Mouse (Mus musculus): ENCODE measurements around the gene Tmem139. TPM values are rescaled to one million over a fixed set of nuclear protein-coding genes. Genes with fewer than 3 reads are reported as not detected.

The Tmem139 gene
- polyA plus RNA-seq, 1 experiment: not detected

GRCm38 (mm10) chr6:42270817-42271216 is 9.0 kb downstream of the Tmem139 start:
- Histone ChIP-seq H3K4me1 (ENCODE audit: control insufficient read depth, insufficient read depth, low read length) (no peaks in the 10 kb centered on the region), H3K4me3 (ENCODE audit: insufficient read depth, low read length) (no peak overlapping the region), H3K27ac (ENCODE audit: insufficient read depth, low read length) (no peak overlapping the region)
- TF ChIP-seq CTCF (IDR thresholded peaks at IDR 0.05; ENCODE audit: borderline replicate concordance, insufficient read depth, low read length): no peak
- no peak for TF ChIP-seq POLR2A (IDR thresholded peaks at IDR 0.05; ENCODE audit: low read depth, low read length)

GRCm38 (mm10) chr6:42276151-42276550 is 14.4 kb downstream of the Tmem139 start:
- no peak for TF ChIP-seq POLR2A (IDR thresholded peaks at IDR 0.05; ENCODE audit: low read depth, low read length)
- TF ChIP-seq CTCF (IDR thresholded peaks at IDR 0.05; ENCODE audit: borderline replicate concordance, insufficient read depth, low read length): no peak
- Histone ChIP-seq H3K4me1 (ENCODE audit: control insufficient read depth, insufficient read depth, low read length) (no peaks in the 10 kb centered on the region), H3K4me3 (ENCODE audit: insufficient read depth, low read length) (no peak overlapping the region), H3K27ac (ENCODE audit: insufficient read depth, low read length) (no peak overlapping the region)

- no peak overlapping the region for H3K4me3 ChIP-seq (ENCODE audit: insufficient read depth, low read length)
- TF ChIP-seq CTCF (IDR thresholded peaks at IDR 0.05; ENCODE audit: borderline replicate concordance, insufficient read depth, low read length) (no peak), POLR2A (IDR thresholded peaks at IDR 0.05; ENCODE audit: low read depth, low read length) (no peak)
- no peak overlapping the region for H3K27ac ChIP-seq (ENCODE audit: insufficient read depth, low read length)
- no peaks in the 10 kb centered on the region for H3K4me1 ChIP-seq (ENCODE audit: control insufficient read depth, insufficient read depth, low read length)
Observed at GRCm38 (mm10) chr6:42282865-42283528, 21.2 kb downstream of the Tmem139 start.

GRCm38 (mm10) chr6:42286448-42286847 is 24.7 kb downstream of the Tmem139 start, which contains the start of gene Clcn1:
Clcn1 (plus strand) TSS chr6:42286685.
- H3K4me3 ChIP-seq (ENCODE audit: insufficient read depth, low read length): no peak within 1 kb of the TSS
- no peak for TF ChIP-seq POLR2A (IDR thresholded peaks at IDR 0.05; ENCODE audit: low read depth, low read length)
- TF ChIP-seq CTCF (IDR thresholded peaks at IDR 0.05; ENCODE audit: borderline replicate concordance, insufficient read depth, low read length): no peak
- no peaks in the 10 kb centered on the region for H3K4me1 ChIP-seq (ENCODE audit: control insufficient read depth, insufficient read depth, low read length)
- H3K27ac ChIP-seq (ENCODE audit: insufficient read depth, low read length): no peak within 1 kb of the TSS

- Histone ChIP-seq H3K27ac (ENCODE audit: insufficient read depth, low read length) (no peak overlapping the region), H3K4me1 (ENCODE audit: control insufficient read depth, insufficient read depth, low read length) (no peaks in the 10 kb centered on the region), H3K4me3 (ENCODE audit: insufficient read depth, low read length) (no peak overlapping the region)
- TF ChIP-seq POLR2A (IDR thresholded peaks at IDR 0.05; ENCODE audit: low read depth, low read length) (no peak), CTCF (IDR thresholded peaks at IDR 0.05; ENCODE audit: borderline replicate concordance, insufficient read depth, low read length) (no peak)
Observed at GRCm38 (mm10) chr6:42287562-42287961, 25.8 kb downstream of the Tmem139 start.

- H3K27ac ChIP-seq (ENCODE audit: insufficient read depth, low read length): no peak overlapping the region
- no peak overlapping the region for H3K4me3 ChIP-seq (ENCODE audit: insufficient read depth, low read length)
- TF ChIP-seq CTCF (IDR thresholded peaks at IDR 0.05; ENCODE audit: borderline replicate concordance, insufficient read depth, low read length) (no peak), POLR2A (IDR thresholded peaks at IDR 0.05; ENCODE audit: low read depth, low read length) (no peak)
- peaks cover 19% of the 10 kb centered on the region for H3K4me1 ChIP-seq (ENCODE audit: control insufficient read depth, insufficient read depth, low read length)
Observed at GRCm38 (mm10) chr6:42293327-42293726, 31.6 kb downstream of the Tmem139 start.

GRCm38 (mm10) chr6:42295549-42296094 is 33.9 kb downstream of the Tmem139 start:
- H3K27ac ChIP-seq (ENCODE audit: insufficient read depth, low read length): peak overlapping the region; percentile 16
- no peak overlapping the region for H3K4me3 ChIP-seq (ENCODE audit: insufficient read depth, low read length)
- TF ChIP-seq CTCF (IDR thresholded peaks at IDR 0.05; ENCODE audit: borderline replicate concordance, insufficient read depth, low read length) (no peak), POLR2A (IDR thresholded peaks at IDR 0.05; ENCODE audit: low read depth, low read length) (no peak)
- peaks cover 27% of the 10 kb centered on the region for H3K4me1 ChIP-seq (ENCODE audit: control insufficient read depth, insufficient read depth, low read length)

DNA sequence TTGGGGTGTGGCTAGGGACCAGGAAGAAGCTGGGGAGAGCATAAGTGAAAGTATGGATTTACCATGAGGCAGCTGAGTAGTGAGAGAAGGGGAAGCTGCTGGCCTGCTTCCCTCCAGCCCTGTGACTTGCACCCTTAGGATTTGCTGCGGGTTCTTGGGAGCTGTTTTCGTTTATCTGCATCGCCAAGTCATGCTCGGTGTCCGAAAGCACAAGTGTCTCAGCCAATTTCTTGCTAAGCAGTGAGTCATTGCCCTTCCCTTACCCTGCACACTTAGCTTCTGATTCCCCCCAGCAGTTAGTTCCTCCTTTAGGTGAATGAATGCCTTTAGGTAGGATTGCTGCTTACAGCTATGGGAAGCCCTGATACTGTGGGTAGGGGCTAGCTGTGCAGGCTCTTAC is 37.6 kb downstream of the Tmem139 start:
- H3K27ac ChIP-seq (ENCODE audit: insufficient read depth, low read length): peak overlapping the region; percentile 39
- peaks cover 27% of the 10 kb centered on the region for H3K4me1 ChIP-seq (ENCODE audit: control insufficient read depth, insufficient read depth, low read length)
- no peak overlapping the region for H3K4me3 ChIP-seq (ENCODE audit: insufficient read depth, low read length)
- TF ChIP-seq POLR2A (IDR thresholded peaks at IDR 0.05; ENCODE audit: low read depth, low read length) (no peak), CTCF (IDR thresholded peaks at IDR 0.05; ENCODE audit: borderline replicate concordance, insufficient read depth, low read length) (no peak)

DNA sequence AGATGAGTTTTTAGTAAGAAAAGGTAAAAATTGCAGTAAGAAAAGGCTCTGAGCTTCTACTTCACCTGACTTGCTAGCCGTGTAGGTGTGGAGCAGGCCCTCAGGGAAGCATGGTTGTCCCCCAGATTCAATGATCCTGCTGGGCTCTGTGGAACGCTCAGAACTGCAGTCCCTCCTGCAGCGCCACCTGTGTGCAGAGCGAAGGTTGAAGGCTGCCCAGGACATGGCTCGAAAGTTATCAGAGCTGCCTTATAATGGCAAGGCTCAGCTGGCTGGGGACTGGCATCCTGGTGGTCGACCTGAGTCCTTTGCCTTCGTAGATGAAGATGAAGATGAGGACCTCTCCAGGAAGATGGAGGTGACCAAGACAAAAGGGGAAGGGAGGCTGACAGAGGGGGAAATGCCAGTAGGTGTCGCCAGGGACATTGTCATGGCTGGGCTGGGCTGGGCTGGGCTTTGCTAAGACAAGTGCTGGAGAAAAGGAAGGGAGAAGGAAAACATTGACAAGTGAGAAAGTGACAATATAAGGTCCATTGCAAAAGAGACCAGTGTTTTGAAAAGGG is 48.1 kb downstream of the Tmem139 start:
- TF ChIP-seq POLR2A (IDR thresholded peaks at IDR 0.05; ENCODE audit: low read depth, low read length) (no peak), CTCF (IDR thresholded peaks at IDR 0.05; ENCODE audit: borderline replicate concordance, insufficient read depth, low read length) (peak; percentile 37; the same call in 1 of the 2 replicates)
- Histone ChIP-seq H3K27ac (ENCODE audit: insufficient read depth, low read length) (no peak overlapping the region), H3K4me1 (ENCODE audit: control insufficient read depth, insufficient read depth, low read length) (no peaks in the 10 kb centered on the region), H3K4me3 (ENCODE audit: insufficient read depth, low read length) (no peak overlapping the region)

DNA sequence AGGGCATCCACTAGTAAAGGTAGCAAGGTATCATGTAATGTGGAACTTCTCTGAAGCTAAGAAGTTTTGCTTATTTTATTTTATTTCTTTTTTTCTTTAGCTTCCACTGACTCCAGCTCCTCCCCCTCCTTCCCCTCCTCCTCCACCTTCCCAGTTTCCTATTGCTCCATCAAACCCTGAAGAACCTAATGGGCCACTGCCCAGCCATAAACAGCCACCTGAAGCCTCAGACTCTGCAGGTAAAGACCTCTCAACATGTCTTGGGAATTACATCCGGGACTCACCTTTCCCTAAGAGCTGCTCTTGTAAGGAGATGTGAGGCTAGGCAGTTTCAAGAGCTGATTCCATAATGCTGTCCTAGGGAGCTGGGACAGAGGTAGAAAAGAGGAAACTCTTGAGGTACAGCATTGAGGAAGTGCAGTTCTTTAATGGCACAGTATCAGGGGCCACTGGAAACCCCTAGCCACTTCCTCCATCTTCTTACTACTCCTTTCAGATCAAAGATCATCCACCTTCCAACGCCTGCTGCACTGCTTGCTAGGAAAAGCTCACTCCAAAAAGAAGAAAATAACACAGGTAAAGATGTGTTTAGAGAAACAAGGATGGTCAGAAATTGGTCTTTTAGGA is 48.8 kb downstream of the Tmem139 start:
- TF ChIP-seq CTCF (IDR thresholded peaks at IDR 0.05; ENCODE audit: borderline replicate concordance, insufficient read depth, low read length) (no peak), POLR2A (IDR thresholded peaks at IDR 0.05; ENCODE audit: low read depth, low read length) (no peak)
- no peak overlapping the region for H3K4me3 ChIP-seq (ENCODE audit: insufficient read depth, low read length)
- H3K27ac ChIP-seq (ENCODE audit: insufficient read depth, low read length): no peak overlapping the region
- H3K4me1 ChIP-seq (ENCODE audit: control insufficient read depth, insufficient read depth, low read length): no peaks in the 10 kb centered on the region

Other genes with a start within 250 kb of the Tmem139 start
- not detected in 2 replicates for gene Sva, start 223.6 kb upstream of the Tmem139 start, polyA plus RNA-seq (2011; ENCODE audit: insufficient read length, low read depth, missing spikeins)
- gene Tas2r139, start 121.0 kb upstream of the Tmem139 start, polyA plus RNA-seq (2011; ENCODE audit: insufficient read length, low read depth, missing spikeins): not detected in 2 replicates
- not detected in 2 replicates for gene Tas2r144, start 46.6 kb upstream of the Tmem139 start, polyA plus RNA-seq (2011; ENCODE audit: insufficient read length, low read depth, missing spikeins)
- gene Gstk1, start 16.0 kb upstream of the Tmem139 start, polyA plus RNA-seq (2011; ENCODE audit: insufficient read length, low read depth, missing spikeins): 6.2 and 8.6 TPM in 2 replicates
- gene Casp2, start 3.0 kb downstream of the Tmem139 start, polyA plus RNA-seq (2011; ENCODE audit: insufficient read length, low read depth, missing spikeins): 16.5 and 24.9 TPM in 2 replicates
- gene Clcn1, start 24.7 kb downstream of the Tmem139 start, polyA plus RNA-seq (2011; ENCODE audit: insufficient read length, low read depth, missing spikeins): 0.38 TPM in 1 of 2 replicates, not detected in the other
- gene Fam131b, start 62.7 kb downstream of the Tmem139 start, polyA plus RNA-seq (2011; ENCODE audit: insufficient read length, low read depth, missing spikeins): 5.7 and 6.7 TPM in 2 replicates
- 250 and 305 TPM in 2 replicates for gene Zyx, start 87.7 kb downstream of the Tmem139 start, polyA plus RNA-seq (2011; ENCODE audit: insufficient read length, low read depth, missing spikeins)
- gene Epha1, start 111.3 kb downstream of the Tmem139 start, polyA plus RNA-seq (2011; ENCODE audit: insufficient read length, low read depth, missing spikeins): 2.1 and 5.2 TPM in 2 replicates
- not detected in 2 replicates for gene Tas2r143, start 138.3 kb downstream of the Tmem139 start, polyA plus RNA-seq (2011; ENCODE audit: insufficient read length, low read depth, missing spikeins)
- not detected in 2 replicates for gene Tas2r135, start 143.5 kb downstream of the Tmem139 start, polyA plus RNA-seq (2011; ENCODE audit: insufficient read length, low read depth, missing spikeins)
- not detected in 2 replicates for gene Tas2r126, start 172.6 kb downstream of the Tmem139 start, polyA plus RNA-seq (2011; ENCODE audit: insufficient read length, low read depth, missing spikeins)
- not detected in 2 replicates for gene Olfr458, start 203.2 kb downstream of the Tmem139 start, polyA plus RNA-seq (2011; ENCODE audit: insufficient read length, low read depth, missing spikeins)
- not detected in 2 replicates for gene Olfr457, start 214.4 kb downstream of the Tmem139 start, polyA plus RNA-seq (2011; ENCODE audit: insufficient read length, low read depth, missing spikeins)
- not detected in 2 replicates for gene Olfr456, start 225.2 kb downstream of the Tmem139 start, polyA plus RNA-seq (2011; ENCODE audit: insufficient read length, low read depth, missing spikeins)

Measured in embryonic fibroblast, embryonic 13.5 days (primary cell).